Mouse (Mus musculus) liver, embryonic 14.5 days (tissue): ENCODE results near the gene Tnk1.

Experiments used
- CTCF ChIP-seq: IDR thresholded peaks from 2 replicates; pipeline ENCODE4 v1.5.1; 2016; ENCODE audit warnings: antibody characterized with exemption, low read depth, control low read depth
- EP300 ChIP-seq: IDR thresholded peaks from 2 replicates; pipeline ENCODE4 v1.6.1; 2016; ENCODE audit warnings: antibody characterized with exemption, low read depth

DNA sequence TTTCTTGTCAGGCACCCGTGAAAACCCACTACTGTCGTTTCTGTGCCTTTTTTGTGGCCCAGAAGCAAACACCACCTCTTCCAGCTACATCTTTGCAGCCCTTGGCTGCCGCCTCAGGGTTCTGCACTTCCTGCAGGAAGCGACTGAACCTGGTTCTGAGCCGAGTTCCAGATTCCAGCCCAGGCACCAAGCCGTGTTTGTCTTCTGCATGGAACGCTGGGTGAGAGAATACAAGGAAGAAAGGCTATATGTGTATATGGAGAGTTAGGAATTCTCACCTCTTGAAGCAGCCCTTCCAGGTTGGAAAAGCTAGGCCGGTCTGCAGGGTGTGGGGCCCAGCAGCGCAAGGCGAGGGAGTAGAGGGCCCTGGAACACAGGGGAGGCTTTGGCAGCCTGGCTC, 3.9 kb downstream of the Tnk1 start:
- TF ChIP-seq CTCF (no peak), EP300 (no peak)
